Mouse (Mus musculus) thymus, postnatal 10 days (tissue): ENCODE measurements around the gene Abhd14b.
A peak's percentile ranks its signal among the peaks of the same experiment; 100 is the strongest.

Experiments used
- DNase-seq, 2 experiments: peaks; one replicate each; pipeline ENCODE4 v3.0.0; 2021; ENCODE audit warnings: low spot score in 2 of 2

The Abhd14b gene

GRCm38 (mm10) chr9:106429221-106430014 is 17.8 kb upstream of the Abhd14b start, which contains the start of gene Rpl29:
Gene Rpl29 (plus strand): TSS chr9:106429454.
- peak; percentile 91 to 95 for DNase-seq

DNA sequence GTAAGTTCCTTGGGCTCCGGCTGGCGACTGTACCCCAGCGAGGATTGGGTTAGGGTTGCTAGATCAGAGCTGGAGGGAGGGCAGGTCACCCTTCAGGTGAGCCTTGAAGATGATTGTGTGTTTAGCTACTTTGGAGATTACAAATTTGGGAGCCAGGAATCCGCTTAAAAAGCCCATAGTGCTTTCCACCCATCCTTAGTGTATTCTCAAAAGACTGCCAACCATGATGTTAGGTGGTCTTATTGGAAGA is 17.3 kb upstream of the Abhd14b start:
- no peak for DNase-seq

GRCm38 (mm10) chr9:106433389-106433788 is 13.9 kb upstream of the Abhd14b start:
- DNase-seq = no peak

DNA sequence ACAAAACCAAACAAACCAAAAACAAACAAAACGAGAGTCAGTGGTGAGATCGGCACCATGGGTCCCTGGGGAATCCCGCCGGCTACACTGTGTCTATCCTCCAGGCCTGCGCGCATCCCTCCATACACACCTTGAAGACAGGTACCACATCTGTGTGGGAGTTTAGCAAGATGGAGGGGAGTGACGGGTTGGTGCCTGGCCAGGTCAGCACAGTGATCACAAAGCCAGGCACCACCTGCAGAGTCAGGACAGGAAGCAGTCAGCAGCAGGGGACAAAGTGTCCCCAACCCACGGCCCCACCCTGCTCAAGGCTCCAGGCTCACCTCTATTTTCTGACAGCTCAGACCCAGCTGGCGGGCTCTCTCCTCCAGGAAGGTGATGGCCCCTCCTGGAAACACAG is 10.7 kb upstream of the Abhd14b start:
- DNase-seq = no peak

DNA sequence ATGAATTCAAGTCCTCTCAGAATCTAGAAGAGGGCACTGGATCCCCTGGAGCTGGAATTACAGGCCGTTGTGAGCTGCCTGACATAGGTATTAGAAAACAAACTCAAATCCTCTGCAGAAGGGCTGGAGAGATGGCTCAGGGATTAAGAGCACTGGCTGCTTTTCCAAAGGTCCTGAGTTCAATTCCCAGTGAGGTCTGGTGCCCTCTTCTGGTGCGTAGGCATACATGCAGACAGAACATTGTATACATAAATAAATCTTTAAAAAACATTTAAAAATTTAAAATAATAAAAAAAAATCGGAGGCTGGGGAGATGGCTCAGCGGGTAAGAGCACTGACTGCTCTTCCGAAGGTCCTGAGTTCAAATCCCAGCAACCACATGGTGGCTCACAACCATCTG is 4.6 kb upstream of the Abhd14b start:
- DNase-seq = no peak

- no peak for DNase-seq
Measured at GRCm38 (mm10) chr9:106444836-106445235, 2.4 kb upstream of the Abhd14b start.

DNA sequence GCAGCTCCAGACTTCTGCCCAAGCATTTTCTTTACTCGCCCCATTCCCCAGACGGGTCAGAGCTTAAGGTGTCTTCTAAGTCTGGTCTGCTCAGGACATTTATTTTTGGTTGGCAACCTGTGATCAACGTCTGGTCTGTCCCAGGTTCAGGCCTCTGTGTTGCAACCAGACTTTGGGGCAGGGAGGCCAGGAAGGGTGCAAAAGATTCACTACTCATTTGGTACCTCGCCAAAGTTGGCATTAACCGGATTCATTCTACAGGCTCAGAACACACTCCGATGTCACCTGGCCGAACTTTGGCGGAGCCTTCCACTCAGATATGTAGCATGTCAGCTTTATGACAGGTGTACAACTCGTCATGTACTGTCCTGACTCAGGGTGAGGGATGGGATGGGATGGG is 692 bp downstream of the Abhd14b start:
- no peak for DNase-seq

GRCm38 (mm10) chr9:106448498-106449031 is 1.3 kb downstream of the Abhd14b start:
- DNase-seq = peak in 1 of 2 experiments; percentile 63

GRCm38 (mm10) chr9:106449947-106450346 is 2.7 kb downstream of the Abhd14b start:
- DNase-seq = no peak

- no peak for DNase-seq
Measured at GRCm38 (mm10) chr9:106450661-106451060, 3.4 kb downstream of the Abhd14b start.

GRCm38 (mm10) chr9:106451298-106451697 is 4.0 kb downstream of the Abhd14b start:
- no peak for DNase-seq

DNA sequence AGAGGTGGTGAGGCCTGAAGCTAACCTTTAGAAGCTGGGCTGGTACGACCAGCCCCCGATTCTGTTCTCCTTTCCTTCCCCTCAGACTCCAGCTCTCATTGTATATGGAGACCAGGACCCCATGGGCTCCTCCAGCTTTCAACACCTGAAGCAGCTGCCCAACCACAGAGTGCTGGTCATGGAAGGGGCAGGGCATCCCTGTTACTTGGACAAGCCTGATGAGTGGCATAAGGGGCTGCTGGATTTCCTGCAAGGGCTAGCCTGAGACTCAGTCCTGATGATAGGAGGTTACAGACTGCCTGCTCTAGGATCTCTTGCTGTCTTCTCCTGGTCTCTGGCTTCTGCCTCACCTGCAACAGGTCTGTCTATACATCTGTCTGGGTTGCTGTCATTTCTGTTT is 4.6 kb downstream of the Abhd14b start:
- no peak for DNase-seq

DNA sequence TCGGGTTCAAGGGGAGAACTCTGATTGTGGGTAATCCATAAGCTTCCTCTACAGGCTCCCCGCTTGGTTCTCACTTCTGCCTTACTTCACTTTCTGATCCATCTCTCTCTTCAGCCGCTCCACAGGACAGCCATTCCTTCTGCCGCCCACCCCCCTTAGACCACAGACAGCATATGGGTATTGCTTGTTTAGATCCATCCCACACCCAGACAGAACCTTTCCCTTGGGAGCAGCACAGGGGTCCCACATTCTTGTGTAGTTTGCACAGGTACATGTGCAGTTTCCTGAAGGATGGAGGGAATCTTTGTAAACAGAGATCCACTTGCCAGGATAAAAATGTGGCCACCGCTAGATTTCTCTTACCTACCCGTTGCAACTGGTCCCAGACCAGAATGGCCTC is 5.1 kb downstream of the Abhd14b start:
- no peak for DNase-seq

DNA sequence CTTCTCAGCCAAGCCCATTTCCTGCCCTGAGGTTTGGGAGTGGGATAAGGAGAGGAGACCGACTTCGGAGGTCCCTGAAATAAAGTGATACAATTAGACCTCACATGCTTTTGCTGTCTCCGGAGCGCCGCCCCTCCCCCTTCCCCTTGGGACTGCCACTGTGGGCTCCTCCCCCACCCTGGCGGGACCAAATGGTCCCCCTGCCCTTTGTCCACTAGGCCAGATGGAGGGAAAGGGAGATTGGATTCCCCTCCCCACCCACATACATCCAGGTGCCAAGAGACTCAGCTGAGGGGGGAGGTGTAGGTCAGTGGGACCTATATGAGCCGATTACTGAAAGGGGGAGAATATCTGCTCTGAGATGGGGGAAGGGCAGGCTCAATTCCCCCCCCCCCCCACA is 5.6 kb downstream of the Abhd14b start:
- DNase-seq = no peak

DNA sequence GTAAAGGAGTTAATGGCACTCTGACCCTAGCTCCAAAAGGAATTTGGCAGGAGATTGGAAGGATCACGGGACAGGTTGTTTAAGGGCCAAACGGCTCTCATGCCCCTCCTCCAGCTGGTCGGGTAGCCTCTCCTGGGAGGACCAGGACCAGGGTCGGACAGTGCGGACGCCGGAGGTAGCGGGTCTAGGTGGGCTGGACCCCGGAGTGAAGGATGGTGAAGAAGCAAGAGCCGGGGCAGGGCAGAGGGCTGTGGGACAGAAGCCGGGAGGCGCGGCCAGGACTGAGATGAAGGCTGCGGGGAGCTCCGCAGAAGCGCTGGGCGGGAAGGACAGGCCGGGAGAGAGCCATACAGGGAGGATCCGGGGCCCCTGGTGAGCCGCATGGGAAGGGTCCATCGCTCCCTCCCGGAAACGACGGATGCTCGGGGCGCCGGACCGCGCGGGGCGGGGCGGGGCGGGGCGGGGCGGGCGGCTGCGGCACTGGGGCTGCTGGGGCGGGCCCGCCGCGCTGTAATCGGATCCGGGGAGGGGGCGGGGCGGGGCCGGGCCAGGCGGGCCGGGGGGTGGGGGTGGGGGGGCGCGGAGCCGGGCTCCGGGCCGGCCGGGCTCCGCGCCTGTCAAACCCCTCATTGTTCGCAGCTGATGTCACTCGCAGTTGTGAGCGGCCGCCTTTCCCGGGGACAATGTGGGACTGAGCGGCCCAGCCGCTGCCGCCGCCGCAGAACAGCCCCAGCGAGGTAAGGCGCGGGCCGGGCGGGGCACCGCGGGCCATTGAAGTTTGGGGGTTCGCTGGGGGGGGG is 6.2 kb downstream of the Abhd14b start, which contains the start of gene Pcbp4:
TSS of gene Pcbp4 (plus strand) at position 21 of the 800 bp plus-strand sequence.
- DNase-seq = no peak

DNA sequence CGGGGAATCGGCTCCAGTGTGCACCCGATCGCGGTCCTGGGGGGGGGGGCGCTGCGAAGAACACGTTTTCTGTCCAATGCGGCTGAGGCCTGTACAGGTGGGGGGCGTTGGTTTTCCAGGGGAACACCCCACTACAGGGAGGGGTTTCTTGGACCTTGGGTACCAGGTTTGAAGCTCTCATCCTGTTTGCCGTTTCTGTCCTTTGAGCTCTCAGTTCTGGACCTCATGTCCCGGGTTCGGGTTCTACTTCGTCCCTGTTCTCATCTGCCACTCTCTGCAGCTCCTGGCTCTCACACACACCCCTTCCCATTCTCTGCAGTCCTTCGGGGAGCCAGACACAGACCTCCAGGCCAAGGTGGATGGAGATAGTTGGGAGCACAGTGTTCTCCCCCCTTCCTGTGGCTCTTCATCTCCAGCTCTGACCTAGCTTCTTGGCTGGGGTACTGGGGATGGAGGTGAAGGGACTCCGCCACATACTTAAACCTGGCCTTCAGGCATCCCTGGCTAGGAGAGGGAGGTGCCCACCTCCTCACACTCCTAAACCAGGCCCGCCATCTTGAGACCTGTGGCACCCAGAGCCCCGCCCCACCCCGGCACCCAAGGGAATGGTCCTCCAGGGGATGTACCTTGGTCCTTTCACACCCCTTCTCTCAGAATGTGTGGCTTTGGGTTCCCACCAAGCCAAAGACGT is 7.0 kb downstream of the Abhd14b start:
- no peak for DNase-seq

DNA sequence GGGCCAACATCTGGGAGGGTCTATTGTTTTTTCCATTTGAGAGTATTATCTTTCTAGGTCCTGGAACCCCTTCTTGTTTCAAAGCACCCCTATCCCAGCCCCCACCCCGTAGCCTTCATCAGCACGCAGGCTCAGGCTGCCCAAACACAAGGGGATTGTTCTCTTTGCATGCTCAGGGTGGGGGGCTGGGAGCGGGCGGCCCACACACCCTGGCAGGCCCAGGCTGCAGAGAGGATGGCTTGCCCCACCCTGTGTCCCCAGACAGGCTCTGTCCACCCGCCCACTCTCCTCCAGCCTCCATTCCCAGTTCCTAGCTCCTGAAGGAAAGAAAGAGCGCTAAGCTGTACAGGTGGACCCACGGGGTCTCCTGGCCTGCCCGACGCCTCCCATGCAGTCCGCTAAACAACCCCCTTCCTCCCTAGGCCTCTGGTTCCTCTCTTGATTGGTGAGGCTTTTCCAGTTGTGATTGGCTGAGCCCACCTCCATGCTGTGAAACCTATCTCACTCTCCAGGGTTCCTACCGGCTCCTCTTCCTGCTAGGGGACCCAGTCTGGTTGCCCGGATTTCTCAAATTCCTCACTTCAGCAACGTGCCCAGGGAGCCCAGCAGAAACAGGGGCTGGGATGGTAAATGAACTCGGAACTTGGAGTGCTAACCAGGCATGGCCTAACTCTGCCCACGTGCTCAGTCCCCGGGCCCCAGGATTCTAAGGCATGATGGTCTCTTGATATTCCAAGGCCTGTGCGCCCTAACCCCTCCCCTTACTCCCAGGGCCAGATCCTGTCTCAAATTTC is 7.8 kb downstream of the Abhd14b start:
- no peak for DNase-seq

DNA sequence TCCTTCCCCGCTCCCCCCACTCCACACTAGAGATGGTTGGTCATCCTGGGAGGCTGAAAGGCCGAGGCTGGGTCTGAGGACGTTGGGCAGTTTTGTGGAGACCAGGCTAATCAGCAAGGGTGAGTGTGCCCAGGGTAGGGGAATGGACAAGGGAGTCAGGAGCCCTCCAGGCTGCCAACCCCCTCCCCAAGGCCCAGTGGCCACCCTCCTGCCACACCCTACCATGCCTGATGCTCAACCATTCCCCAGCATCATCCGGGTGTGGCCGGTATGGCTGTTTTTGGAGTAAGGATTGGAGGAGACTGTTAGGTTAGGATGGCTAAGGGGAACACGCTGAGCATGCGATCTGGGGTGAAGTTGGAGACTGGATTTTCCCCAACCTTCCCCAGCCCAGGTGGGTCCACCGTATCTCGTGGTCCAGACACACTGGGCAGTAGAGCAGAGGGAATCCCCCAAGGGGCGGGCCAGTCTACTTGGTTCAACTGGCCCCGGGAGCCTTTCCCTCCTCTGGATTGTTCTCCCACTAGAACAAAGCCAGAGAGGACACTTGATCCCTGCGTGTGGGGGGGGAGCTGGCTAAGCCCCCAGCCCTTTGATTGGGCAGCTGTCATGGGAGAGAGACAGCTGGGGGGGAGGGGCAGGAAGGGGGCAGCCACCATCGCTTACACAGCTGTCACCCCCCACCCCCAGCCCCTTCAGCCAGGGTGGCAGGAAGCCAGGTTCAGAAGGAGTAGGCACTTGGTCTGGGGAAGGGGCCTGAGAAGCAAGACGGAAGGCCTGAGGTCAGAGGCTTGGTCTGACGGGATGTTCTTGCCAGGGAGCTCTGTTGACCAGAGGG is 9.3 kb downstream of the Abhd14b start:
- no peak for DNase-seq

DNA sequence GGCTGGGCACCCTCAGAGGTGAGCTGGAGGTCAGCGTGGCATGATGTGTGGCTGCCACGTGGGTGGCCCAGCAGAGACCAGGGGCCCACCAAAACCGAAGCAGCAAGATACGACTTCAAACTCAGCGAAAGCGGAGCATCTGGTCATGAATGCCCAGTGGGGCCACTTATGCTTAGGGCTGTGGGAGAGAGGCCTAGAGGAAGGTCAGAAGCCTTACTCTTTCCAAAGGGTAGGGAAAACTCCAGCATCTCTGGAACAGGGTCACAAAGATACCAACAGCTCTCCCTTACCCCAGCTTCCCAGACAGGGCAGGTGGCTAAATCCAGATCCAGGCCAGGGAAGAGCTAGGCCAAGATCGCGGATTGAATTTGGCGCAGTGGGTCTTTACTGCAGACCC is 9.9 kb downstream of the Abhd14b start:
- DNase-seq = no peak

- no peak for DNase-seq
Measured at GRCm38 (mm10) chr9:106457920-106458319, 10.7 kb downstream of the Abhd14b start.

DNA sequence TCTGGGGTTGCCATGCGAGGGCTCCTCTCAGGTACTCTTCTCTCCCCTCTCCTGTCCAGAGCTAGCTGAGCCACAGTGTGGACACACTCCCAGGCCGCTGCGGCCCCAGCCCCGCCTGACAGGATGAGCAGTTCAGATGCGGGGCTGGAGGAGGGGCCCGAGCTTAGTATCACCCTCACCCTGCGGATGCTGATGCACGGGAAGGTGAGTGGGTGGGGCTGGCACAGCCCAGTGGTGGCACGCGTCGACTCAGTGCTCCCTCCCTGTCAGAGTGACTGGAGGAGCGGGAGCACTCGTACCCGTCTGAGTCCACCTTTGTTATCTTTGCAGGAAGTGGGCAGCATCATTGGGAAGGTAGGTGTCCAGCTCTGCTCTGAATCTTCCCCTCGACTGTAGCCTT is 12.7 kb downstream of the Abhd14b start:
- no peak for DNase-seq
